Mouse (Mus musculus): ENCODE measurements around the gene Ap1s1.

DNA sequence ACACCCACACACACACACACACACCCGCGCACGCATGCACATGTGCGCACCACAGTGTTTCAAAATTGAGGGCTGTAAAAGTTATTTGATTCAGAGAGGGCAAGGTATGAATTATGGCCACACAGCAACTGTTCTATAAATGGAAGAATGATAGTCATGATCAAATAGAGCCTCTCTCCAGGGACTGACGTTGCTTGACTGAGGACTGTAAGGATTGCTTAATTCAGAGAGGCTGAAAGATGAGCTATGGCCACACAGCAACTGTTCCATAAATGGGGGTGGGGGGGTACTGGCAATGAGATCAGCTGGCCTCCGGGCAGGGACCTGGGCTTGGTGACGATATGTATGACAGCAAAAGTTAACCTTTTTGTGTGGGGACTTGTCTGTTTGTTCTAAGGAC is 31.3 kb upstream of the Ap1s1 start:
- TF ChIP-seq CTCF (IDR thresholded peaks at IDR 0.05; ENCODE audit: borderline replicate concordance, insufficient read depth, low read depth, low read length) (no peak), POLR2A (IDR thresholded peaks at IDR 0.05; ENCODE audit: borderline replicate concordance, insufficient read depth, low read length) (no peak)
